Mouse (Mus musculus) inflammation-experienced regulatory T-cells (primary cell): ENCODE data around the gene Gm8180. TPM values are rescaled to one million over a fixed set of nuclear protein-coding genes. Genes with fewer than 3 reads are reported as not detected.

Experiments used
- polyA plus RNA-seq, 2 experiments: library from polyadenylated mRNA; unstranded; fragments of 100-300 nt; shearing (Covaris generic); gene quantifications; one replicate each; pipeline ENCODE4 v1.2.1; 2017

Gene Gm8180
- polyA plus RNA-seq: not detected

GRCm38 (mm10) chr14:43784645-43785044 lies at the start of gene Gm8180:
TSS of gene Gm8180 (minus strand) at chr14:43784745.

GRCm38 (mm10) chr14:43747566-43747965 lies 37.0 kb downstream of the Gm8180 start, which contains the start of gene Gm6526:
TSS of gene Gm6526 (plus strand) at chr14:43747866.

Other genes with a start within 250 kb of the Gm8180 start
- under 1 TPM in 1 of 2 experiments, not detected in 1; 0.43 TPM for gene Gm5799, start 241.2 kb downstream of the Gm8180 start, polyA plus RNA-seq
- gene Gm17654, start 205.6 kb downstream of the Gm8180 start, polyA plus RNA-seq: under 1 TPM in 1 of 2 experiments, not detected in 1; 0.89 TPM
- not detected for gene Gm10375, start 176.7 kb downstream of the Gm8180 start, polyA plus RNA-seq
- gene Gm8165, start 107.5 kb downstream of the Gm8180 start, polyA plus RNA-seq: under 1 TPM in 1 of 2 experiments, not detected in 1; 0.51 TPM
- gene Gm7324, start 86.9 kb downstream of the Gm8180 start, polyA plus RNA-seq: 10 to 100 TPM in 1 of 2 experiments, 1 to 10 TPM in 1; 1.7 to 11.6 TPM
- gene Gm16506, start 57.3 kb downstream of the Gm8180 start, polyA plus RNA-seq: not detected
- not detected for gene Gm6526, start 36.9 kb downstream of the Gm8180 start, polyA plus RNA-seq
- gene Ear1, start 90.8 kb upstream of the Gm8180 start, polyA plus RNA-seq: not detected
- not detected for gene Ear10, start 138.8 kb upstream of the Gm8180 start, polyA plus RNA-seq
- under 1 TPM; 0.12 to 0.33 TPM for gene Gm8113, start 140.6 kb upstream of the Gm8180 start, polyA plus RNA-seq
- gene Ang5, start 172.3 kb upstream of the Gm8180 start, polyA plus RNA-seq: not detected
- not detected for gene Ang6, start 217.5 kb upstream of the Gm8180 start, polyA plus RNA-seq